Mouse (Mus musculus) stomach, postnatal 0 days (tissue): ENCODE measurements around the gene Gm20458.
A peak's percentile ranks its signal among the peaks of the same experiment; 100 is the strongest.

Experiments used
- CTCF ChIP-seq: IDR thresholded peaks from 2 replicates; pipeline ENCODE4 v1.5.1; 2016; ENCODE audit warnings: antibody characterized with exemption, low read depth, mild to moderate bottlenecking, moderate library complexity
- EP300 ChIP-seq: optimal IDR thresholded peaks from 2 replicates; pipeline ENCODE3; 2016; ENCODE audit warnings: antibody characterized with exemption

DNA sequence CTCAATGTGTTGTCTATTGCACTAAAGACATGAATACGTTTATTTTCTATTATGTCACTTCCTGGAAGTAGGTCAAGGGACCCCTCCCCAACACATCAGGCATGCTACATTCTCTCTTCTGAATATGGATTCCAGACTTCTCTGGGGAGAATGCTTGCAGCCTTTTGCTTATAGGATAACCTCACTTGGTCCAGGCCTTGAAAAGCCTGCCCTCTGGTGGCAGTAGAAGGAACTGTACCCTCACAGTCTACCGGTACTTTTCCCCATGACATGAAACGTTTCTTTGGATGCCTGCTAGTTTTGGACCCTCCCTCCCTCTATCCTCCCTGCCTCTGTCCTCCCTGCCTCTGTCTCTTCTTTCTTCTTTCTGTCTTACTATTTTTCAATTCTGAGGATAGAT, 70.4 kb downstream of the Gm20458 start:
- TF ChIP-seq CTCF (peak; percentile 96), EP300 (no peak)
